Mouse (Mus musculus): ENCODE results near the gene Coro2a. TPM values are rescaled to one million over a fixed set of nuclear protein-coding genes. Genes with fewer than 3 reads are reported as not detected.
"Not testable (repeated sequence)": the region's sequence is repeated elsewhere in the genome, so short reads cannot be mapped to it uniquely, and the experiment has no call there.

Coro2a gene
- polyA plus RNA-seq, 1 experiment = 23.2 TPM

DNA sequence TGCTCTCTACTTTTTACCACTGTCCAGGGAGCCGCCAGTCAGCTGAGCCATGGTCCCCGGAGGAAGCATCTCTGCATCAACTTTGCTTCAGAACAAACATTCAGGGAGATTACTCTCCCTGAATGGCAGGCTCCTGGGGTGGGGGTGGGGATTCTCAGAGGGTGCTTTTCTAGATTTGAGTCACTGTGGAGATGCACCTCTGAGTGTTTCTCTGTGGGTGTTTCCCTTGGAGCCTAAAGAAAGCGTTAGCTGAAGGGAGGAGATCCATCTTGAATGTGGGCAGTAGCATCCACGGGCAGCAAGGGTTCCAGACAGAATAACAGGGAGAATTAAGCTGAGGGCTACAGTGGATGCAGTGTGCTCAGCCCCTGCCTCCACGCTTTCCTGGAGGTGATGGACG lies 32.9 kb upstream of the Coro2a start:
- no peak overlapping the region; the same call in 1 of the 2 replicates for H3K27ac ChIP-seq (ENCODE audit: insufficient read depth, low read length)
- no peak overlapping the region for H3K4me3 ChIP-seq (ENCODE audit: insufficient read depth, low read length)
- H3K4me1 ChIP-seq (ENCODE audit: control insufficient read depth, insufficient read depth, low read length) = peaks cover 3% of the 10 kb centered on the region
- no peak for TF ChIP-seq CTCF (IDR thresholded peaks at IDR 0.05; ENCODE audit: extremely low read depth, insufficient read depth, low read length)
- TF ChIP-seq POLR2A (IDR thresholded peaks at IDR 0.05; ENCODE audit: extremely low read depth, insufficient read depth, low read length) = no peak

DNA sequence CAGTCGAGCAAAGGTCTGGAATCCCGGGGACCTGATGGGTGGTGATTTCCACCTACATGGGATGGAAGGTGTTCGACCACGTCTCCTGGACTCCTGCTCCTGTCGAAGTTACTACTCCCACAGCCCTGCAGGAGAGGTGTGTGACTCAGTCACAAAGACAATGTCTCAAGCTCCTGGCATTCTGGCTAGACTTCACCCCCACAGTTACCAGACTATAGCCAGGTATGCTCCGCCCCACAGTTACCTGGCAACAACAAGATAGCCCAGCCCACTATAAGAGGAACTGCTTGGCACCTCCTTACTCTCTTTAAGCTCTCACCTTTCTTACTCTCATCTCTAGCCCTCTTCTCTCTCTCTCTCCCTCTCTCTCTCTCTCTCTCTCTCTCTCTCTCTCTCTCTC lies 31.6 kb upstream of the Coro2a start:
- not testable (repeated sequence) for H3K4me1 ChIP-seq (ENCODE audit: control insufficient read depth, insufficient read depth, low read length); H3K4me3 ChIP-seq (ENCODE audit: insufficient read depth, low read length); H3K27ac ChIP-seq (ENCODE audit: insufficient read depth, low read length)

DNA sequence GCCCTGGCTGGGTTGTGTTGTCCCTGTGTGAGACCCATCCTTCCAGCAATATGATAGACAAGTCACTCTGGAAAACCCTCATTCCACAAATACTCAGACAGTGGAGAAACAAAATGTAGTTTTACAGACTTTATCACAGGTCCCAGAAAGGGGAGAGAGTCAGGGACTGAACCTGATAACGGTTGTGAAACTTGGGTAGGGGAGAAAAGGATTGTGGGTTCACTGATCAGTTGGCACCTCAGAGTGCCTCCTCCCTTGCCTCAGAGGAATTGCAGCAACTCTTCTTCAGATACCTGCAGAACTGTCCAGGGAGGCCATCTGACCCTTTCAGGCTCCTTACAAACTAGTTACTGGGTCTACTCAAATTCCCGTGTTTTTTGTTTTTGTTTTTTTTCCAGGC lies 30.5 kb upstream of the Coro2a start:
- Histone ChIP-seq H3K4me3 (ENCODE audit: insufficient read depth, low read length) (no peak overlapping the region), H3K27ac (ENCODE audit: insufficient read depth, low read length) (no peak overlapping the region), H3K4me1 (ENCODE audit: control insufficient read depth, insufficient read depth, low read length) (peaks cover 3% of the 10 kb centered on the region)
- TF ChIP-seq CTCF (IDR thresholded peaks at IDR 0.05; ENCODE audit: extremely low read depth, insufficient read depth, low read length) = no peak
- TF ChIP-seq POLR2A (IDR thresholded peaks at IDR 0.05; ENCODE audit: extremely low read depth, insufficient read depth, low read length) = no peak

DNA sequence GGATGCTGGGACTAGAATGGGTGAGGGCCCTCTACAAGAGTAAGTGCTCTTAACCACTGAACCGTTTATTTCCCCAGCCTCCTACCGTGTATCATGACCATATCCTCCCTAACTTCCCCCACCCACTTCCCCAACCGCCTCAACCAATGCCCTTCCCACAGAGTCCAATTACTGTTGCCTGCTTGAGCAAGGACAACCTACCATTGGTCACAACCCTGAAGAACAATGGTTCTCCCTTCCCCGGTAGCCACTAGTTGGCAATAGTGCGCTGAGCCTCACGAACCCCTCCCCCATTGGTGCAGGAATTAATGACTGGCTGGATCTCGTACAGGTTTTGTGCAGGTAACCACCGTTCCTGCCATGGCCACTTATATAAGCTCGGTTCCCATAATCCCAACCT lies 28.4 kb upstream of the Coro2a start:
- no peak overlapping the region for H3K27ac ChIP-seq (ENCODE audit: insufficient read depth, low read length)
- H3K4me1 ChIP-seq (ENCODE audit: control insufficient read depth, insufficient read depth, low read length) = peaks cover 3% of the 10 kb centered on the region
- no peak for TF ChIP-seq POLR2A (IDR thresholded peaks at IDR 0.05; ENCODE audit: extremely low read depth, insufficient read depth, low read length)
- no peak for TF ChIP-seq CTCF (IDR thresholded peaks at IDR 0.05; ENCODE audit: extremely low read depth, insufficient read depth, low read length)
- no peak overlapping the region for H3K4me3 ChIP-seq (ENCODE audit: insufficient read depth, low read length)

DNA sequence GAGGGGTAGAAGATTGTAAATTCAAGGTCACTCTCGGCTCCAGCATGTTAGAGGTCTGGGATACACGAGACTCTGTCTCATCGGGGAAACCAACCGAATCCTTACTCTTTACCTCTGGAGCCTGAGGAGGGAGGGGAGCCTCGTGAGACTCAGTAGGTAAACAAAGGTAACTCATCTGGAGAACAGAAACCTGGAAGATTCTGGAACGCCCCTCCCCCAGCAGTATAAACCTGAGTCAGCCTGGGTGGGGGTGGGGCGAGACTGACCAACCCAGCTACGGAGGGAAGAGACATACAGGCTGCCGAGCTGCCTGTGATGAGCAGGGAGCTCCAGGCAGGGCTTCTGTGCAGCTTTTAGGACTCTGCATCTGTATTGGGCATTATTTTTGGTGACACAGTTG lies 26.9 kb upstream of the Coro2a start:
- Histone ChIP-seq H3K4me1 (ENCODE audit: control insufficient read depth, insufficient read depth, low read length) (no peaks in the 10 kb centered on the region), H3K4me3 (ENCODE audit: insufficient read depth, low read length) (no peak overlapping the region), H3K27ac (ENCODE audit: insufficient read depth, low read length) (no peak overlapping the region)
- TF ChIP-seq CTCF (IDR thresholded peaks at IDR 0.05; ENCODE audit: extremely low read depth, insufficient read depth, low read length) = no peak
- TF ChIP-seq POLR2A (IDR thresholded peaks at IDR 0.05; ENCODE audit: extremely low read depth, insufficient read depth, low read length) = no peak

DNA sequence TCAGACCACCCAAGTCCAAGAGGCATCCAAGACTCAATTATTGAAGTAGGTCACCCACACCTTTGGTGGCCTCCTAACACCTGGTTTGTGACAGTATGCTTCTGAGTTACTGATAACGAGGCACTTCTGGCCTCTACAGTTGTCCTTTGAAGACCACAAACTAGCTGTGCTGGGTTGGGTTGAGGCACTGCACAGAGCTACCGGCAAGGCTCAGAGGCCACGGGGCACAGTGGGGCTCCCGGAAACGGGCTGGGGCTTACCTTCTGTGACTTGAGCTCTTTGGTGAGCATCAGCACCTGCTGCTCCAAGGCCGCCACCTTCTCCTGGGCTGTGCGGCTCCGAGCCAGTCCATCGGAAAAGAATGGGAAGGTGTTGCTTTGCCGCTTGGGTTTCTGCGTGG lies 26.1 kb upstream of the Coro2a start:
- TF ChIP-seq CTCF (IDR thresholded peaks at IDR 0.05; ENCODE audit: extremely low read depth, insufficient read depth, low read length) (no peak), POLR2A (IDR thresholded peaks at IDR 0.05; ENCODE audit: extremely low read depth, insufficient read depth, low read length) (no peak)
- H3K4me1 ChIP-seq (ENCODE audit: control insufficient read depth, insufficient read depth, low read length) = no peaks in the 10 kb centered on the region
- no peak overlapping the region for H3K27ac ChIP-seq (ENCODE audit: insufficient read depth, low read length)
- H3K4me3 ChIP-seq (ENCODE audit: insufficient read depth, low read length) = no peak overlapping the region

DNA sequence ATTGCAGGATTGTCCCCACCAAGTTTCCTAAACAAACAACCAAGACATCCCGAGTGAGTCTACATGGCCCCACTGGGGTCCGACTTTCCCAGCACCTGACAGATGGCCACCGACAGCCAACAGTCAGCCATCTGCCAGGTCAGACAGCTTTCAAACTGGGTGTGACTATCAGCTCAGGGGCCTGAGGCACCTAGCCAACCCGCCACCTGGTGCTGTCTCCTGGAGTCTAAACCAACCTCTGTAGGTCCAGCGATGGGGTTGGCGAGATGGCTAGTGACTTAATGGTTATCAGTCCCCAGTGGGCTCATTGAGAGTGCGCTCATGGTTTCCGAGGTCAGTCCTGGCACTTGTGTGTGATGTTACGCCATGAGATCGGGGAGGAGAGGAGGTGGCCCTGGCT lies 23.1 kb upstream of the Coro2a start:
- H3K27ac ChIP-seq (ENCODE audit: insufficient read depth, low read length) = no peak overlapping the region
- H3K4me3 ChIP-seq (ENCODE audit: insufficient read depth, low read length) = no peak overlapping the region
- no peak for TF ChIP-seq CTCF (IDR thresholded peaks at IDR 0.05; ENCODE audit: extremely low read depth, insufficient read depth, low read length)
- TF ChIP-seq POLR2A (IDR thresholded peaks at IDR 0.05; ENCODE audit: extremely low read depth, insufficient read depth, low read length) = no peak
- no peaks in the 10 kb centered on the region for H3K4me1 ChIP-seq (ENCODE audit: control insufficient read depth, insufficient read depth, low read length)

DNA sequence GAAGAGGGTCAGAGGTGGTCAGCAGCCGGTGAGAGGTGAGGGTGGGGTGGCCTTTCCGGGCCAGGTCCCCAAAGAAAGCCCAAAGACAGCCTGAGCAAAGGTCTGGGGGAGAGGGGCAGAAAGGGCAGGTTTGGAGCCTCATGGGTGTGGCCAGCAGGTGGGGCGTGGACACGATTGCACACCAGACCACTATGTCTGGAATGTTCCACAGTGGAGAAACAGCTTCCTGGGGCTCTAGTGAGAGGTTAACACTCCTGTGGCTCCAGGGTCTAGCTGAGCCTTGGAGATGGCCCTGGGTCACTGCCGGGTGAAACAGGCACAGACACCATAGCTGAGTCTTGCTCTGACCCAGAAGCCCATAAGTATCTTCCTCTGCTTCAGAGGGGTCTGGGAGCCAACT lies 21.0 kb upstream of the Coro2a start:
- TF ChIP-seq POLR2A (IDR thresholded peaks at IDR 0.05; ENCODE audit: extremely low read depth, insufficient read depth, low read length) (no peak), CTCF (IDR thresholded peaks at IDR 0.05; ENCODE audit: extremely low read depth, insufficient read depth, low read length) (no peak)
- H3K27ac ChIP-seq (ENCODE audit: insufficient read depth, low read length) = no peak overlapping the region
- no peak overlapping the region for H3K4me3 ChIP-seq (ENCODE audit: insufficient read depth, low read length)
- no peaks in the 10 kb centered on the region for H3K4me1 ChIP-seq (ENCODE audit: control insufficient read depth, insufficient read depth, low read length)

DNA sequence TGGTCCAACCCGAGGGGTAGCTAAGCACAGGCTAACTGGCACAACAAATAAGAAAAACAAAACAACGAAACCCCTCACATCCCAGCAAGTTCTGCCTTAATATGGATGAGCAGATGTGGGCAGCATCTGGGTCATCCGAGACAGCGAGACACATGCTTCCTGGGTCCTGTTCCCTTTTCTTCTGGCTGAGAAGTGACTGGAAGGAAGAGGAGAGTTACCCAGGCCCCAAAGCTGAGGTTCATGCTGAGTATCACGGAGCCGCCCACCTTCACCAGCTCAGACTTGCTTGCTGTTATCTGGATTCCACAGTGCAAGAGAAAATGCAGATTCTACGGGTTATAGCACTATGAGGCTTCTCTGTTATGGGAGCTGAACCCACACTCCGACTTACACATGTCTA lies 18.9 kb upstream of the Coro2a start:
- Histone ChIP-seq H3K4me3 (ENCODE audit: insufficient read depth, low read length) (no peak overlapping the region), H3K27ac (ENCODE audit: insufficient read depth, low read length) (no peak overlapping the region), H3K4me1 (ENCODE audit: control insufficient read depth, insufficient read depth, low read length) (no peaks in the 10 kb centered on the region)
- TF ChIP-seq CTCF (IDR thresholded peaks at IDR 0.05; ENCODE audit: extremely low read depth, insufficient read depth, low read length) (no peak), POLR2A (IDR thresholded peaks at IDR 0.05; ENCODE audit: extremely low read depth, insufficient read depth, low read length) (no peak)

DNA sequence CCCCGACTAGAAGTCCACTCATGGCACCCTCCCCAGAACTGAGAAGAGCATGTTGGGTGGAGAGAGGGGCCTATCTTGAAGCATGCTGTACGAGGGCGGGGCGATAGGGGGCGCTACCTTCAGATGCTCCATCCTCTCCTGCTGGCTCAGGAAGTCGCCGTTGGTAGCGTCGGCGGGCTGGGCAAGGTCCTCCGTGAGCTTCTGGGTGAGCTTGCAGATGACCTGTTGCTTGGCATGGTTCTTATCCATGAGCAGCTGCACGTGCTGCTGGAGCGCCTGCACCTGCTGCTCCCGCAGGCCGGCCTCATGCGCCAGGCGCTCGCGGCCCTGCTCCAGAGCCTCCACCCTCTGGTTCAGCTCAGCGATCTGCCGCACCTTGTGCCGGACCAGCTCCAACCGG lies 18.3 kb upstream of the Coro2a start:
- Histone ChIP-seq H3K4me3 (ENCODE audit: insufficient read depth, low read length) (no peak overlapping the region), H3K4me1 (ENCODE audit: control insufficient read depth, insufficient read depth, low read length) (no peaks in the 10 kb centered on the region), H3K27ac (ENCODE audit: insufficient read depth, low read length) (no peak overlapping the region)
- TF ChIP-seq CTCF (IDR thresholded peaks at IDR 0.05; ENCODE audit: extremely low read depth, insufficient read depth, low read length) (peak; percentile 21; the same call in 1 of the 2 replicates), POLR2A (IDR thresholded peaks at IDR 0.05; ENCODE audit: extremely low read depth, insufficient read depth, low read length) (no peak)

Measured in cortical plate, adult 2 months (tissue).